Mouse (Mus musculus): ENCODE data around the gene Hivep2. TPM values are rescaled to one million over a fixed set of nuclear protein-coding genes. Genes with fewer than 3 reads are reported as not detected.
A peak's percentile ranks its signal among the peaks of the same experiment; 100 is the strongest.

Hivep2 gene
- polyA plus RNA-seq, 1 experiment, result 26.4 TPM

- TF ChIP-seq CTCF (IDR thresholded peaks at IDR 0.05; ENCODE audit: borderline replicate concordance, control insufficient read depth, extremely low read depth, insufficient read depth, low read length, poor library complexity) (no peak), POLR2A (IDR thresholded peaks at IDR 0.05; ENCODE audit: control insufficient read depth, extremely low read depth, insufficient read depth, low read length, poor library complexity) (no peak)
- no peaks in the 10 kb centered on the region for H3K27me3 ChIP-seq (ENCODE audit: control insufficient read depth, insufficient read depth, low read length)
- WGBS, result 81% methylated on average over 9 of the region's 9 CpGs
- no peak for DNase-seq
- no peaks in the 10 kb centered on the region for H3K36me3 ChIP-seq (ENCODE audit: control insufficient read depth, insufficient read depth, low read length)
- no peak overlapping the region for H3K27ac ChIP-seq (ENCODE audit: control insufficient read depth, insufficient read depth, low read length)
- H3K4me1 ChIP-seq (replicated peaks; ENCODE audit: control insufficient read depth, insufficient read depth, low read length), result peaks cover 26% of the 10 kb centered on the region
- H3K4me3 ChIP-seq (ENCODE audit: control insufficient read depth, insufficient read depth, low read length), result no peak overlapping the region
Observed at GRCm38 (mm10) chr10:14055533-14055981, 89.7 kb downstream of the Hivep2 start.

- Histone ChIP-seq H3K4me1 (replicated peaks; ENCODE audit: control insufficient read depth, insufficient read depth, low read length) (peaks cover 26% of the 10 kb centered on the region), H3K27ac (ENCODE audit: control insufficient read depth, insufficient read depth, low read length) (no peak overlapping the region), H3K4me3 (ENCODE audit: control insufficient read depth, insufficient read depth, low read length) (no peak overlapping the region), H3K27me3 (ENCODE audit: control insufficient read depth, insufficient read depth, low read length) (no peaks in the 10 kb centered on the region), H3K36me3 (ENCODE audit: control insufficient read depth, insufficient read depth, low read length) (no peaks in the 10 kb centered on the region)
- TF ChIP-seq CTCF (IDR thresholded peaks at IDR 0.05; ENCODE audit: borderline replicate concordance, control insufficient read depth, extremely low read depth, insufficient read depth, low read length, poor library complexity) (no peak), POLR2A (IDR thresholded peaks at IDR 0.05; ENCODE audit: control insufficient read depth, extremely low read depth, insufficient read depth, low read length, poor library complexity) (no peak)
- 95% methylated on average over 4 of the region's 4 CpGs for WGBS
- DNase-seq, result no peak
Observed at GRCm38 (mm10) chr10:14056057-14056456, 90.2 kb downstream of the Hivep2 start.

GRCm38 (mm10) chr10:14056584-14057451, 90.9 kb downstream of the Hivep2 start:
- TF ChIP-seq POLR2A (IDR thresholded peaks at IDR 0.05; ENCODE audit: control insufficient read depth, extremely low read depth, insufficient read depth, low read length, poor library complexity), result no peak
- no peak for TF ChIP-seq CTCF (IDR thresholded peaks at IDR 0.05; ENCODE audit: borderline replicate concordance, control insufficient read depth, extremely low read depth, insufficient read depth, low read length, poor library complexity)
- Histone ChIP-seq H3K36me3 (ENCODE audit: control insufficient read depth, insufficient read depth, low read length) (no peaks in the 10 kb centered on the region), H3K4me1 (replicated peaks; ENCODE audit: control insufficient read depth, insufficient read depth, low read length) (peaks cover 26% of the 10 kb centered on the region), H3K27ac (ENCODE audit: control insufficient read depth, insufficient read depth, low read length) (peak overlapping the region; percentile 25; the same call in 1 of the 2 replicates), H3K4me3 (ENCODE audit: control insufficient read depth, insufficient read depth, low read length) (no peak overlapping the region), H3K27me3 (ENCODE audit: control insufficient read depth, insufficient read depth, low read length) (no peaks in the 10 kb centered on the region)
- WGBS, result 79% methylated on average over 8 of the region's 8 CpGs
- no peak for DNase-seq

- no peaks in the 10 kb centered on the region for H3K36me3 ChIP-seq (ENCODE audit: control insufficient read depth, insufficient read depth, low read length)
- no peaks in the 10 kb centered on the region for H3K27me3 ChIP-seq (ENCODE audit: control insufficient read depth, insufficient read depth, low read length)
- H3K4me3 ChIP-seq (ENCODE audit: control insufficient read depth, insufficient read depth, low read length), result no peak overlapping the region
- H3K27ac ChIP-seq (ENCODE audit: control insufficient read depth, insufficient read depth, low read length), result peak overlapping the region; percentile 14; the same call in 1 of the 2 replicates
- TF ChIP-seq POLR2A (IDR thresholded peaks at IDR 0.05; ENCODE audit: control insufficient read depth, extremely low read depth, insufficient read depth, low read length, poor library complexity), result no peak
- H3K4me1 ChIP-seq (replicated peaks; ENCODE audit: control insufficient read depth, insufficient read depth, low read length), result peaks cover 26% of the 10 kb centered on the region
- WGBS, result 68% methylated on average over 11 of the region's 11 CpGs
- no peak for DNase-seq
Observed at GRCm38 (mm10) chr10:14057841-14058605, 92.1 kb downstream of the Hivep2 start.

GRCm38 (mm10) chr10:14058742-14059141, 92.9 kb downstream of the Hivep2 start:
- DNase-seq, result no peak
- TF ChIP-seq CTCF (IDR thresholded peaks at IDR 0.05; ENCODE audit: borderline replicate concordance, control insufficient read depth, extremely low read depth, insufficient read depth, low read length, poor library complexity) (no peak), POLR2A (IDR thresholded peaks at IDR 0.05; ENCODE audit: control insufficient read depth, extremely low read depth, insufficient read depth, low read length, poor library complexity) (no peak)
- Histone ChIP-seq H3K36me3 (ENCODE audit: control insufficient read depth, insufficient read depth, low read length) (no peaks in the 10 kb centered on the region), H3K4me1 (replicated peaks; ENCODE audit: control insufficient read depth, insufficient read depth, low read length) (peaks cover 26% of the 10 kb centered on the region), H3K4me3 (ENCODE audit: control insufficient read depth, insufficient read depth, low read length) (no peak overlapping the region), H3K27ac (ENCODE audit: control insufficient read depth, insufficient read depth, low read length) (no peak overlapping the region), H3K27me3 (ENCODE audit: control insufficient read depth, insufficient read depth, low read length) (no peaks in the 10 kb centered on the region)
- 26% methylated on average over 2 of the region's 2 CpGs for WGBS

- 84% methylated on average over 2 of the region's 2 CpGs for WGBS
- TF ChIP-seq POLR2A (IDR thresholded peaks at IDR 0.05; ENCODE audit: control insufficient read depth, extremely low read depth, insufficient read depth, low read length, poor library complexity) (no peak), CTCF (IDR thresholded peaks at IDR 0.05; ENCODE audit: borderline replicate concordance, control insufficient read depth, extremely low read depth, insufficient read depth, low read length, poor library complexity) (no peak)
- Histone ChIP-seq H3K27me3 (ENCODE audit: control insufficient read depth, insufficient read depth, low read length) (no peaks in the 10 kb centered on the region), H3K4me3 (ENCODE audit: control insufficient read depth, insufficient read depth, low read length) (no peak overlapping the region), H3K27ac (ENCODE audit: control insufficient read depth, insufficient read depth, low read length) (no peak overlapping the region), H3K36me3 (ENCODE audit: control insufficient read depth, insufficient read depth, low read length) (no peaks in the 10 kb centered on the region), H3K4me1 (replicated peaks; ENCODE audit: control insufficient read depth, insufficient read depth, low read length) (peaks cover 25% of the 10 kb centered on the region)
- no peak for DNase-seq
Observed at GRCm38 (mm10) chr10:14059581-14059980, 93.7 kb downstream of the Hivep2 start.
